Mouse (Mus musculus) A20 (cell line): ENCODE measurements around the gene 1810010H24Rik.
"Not testable (repeated sequence)": the region's sequence is repeated elsewhere in the genome, so short reads cannot be mapped to it uniquely, and the experiment has no call there.

ENCODE experiments used
- DNase-seq: peaks from one replicate; pipeline ENCODE4 v3.0.0-alpha.2; 2011; ENCODE audit warnings: low read depth, low spot score

The 1810010H24Rik gene

DNA sequence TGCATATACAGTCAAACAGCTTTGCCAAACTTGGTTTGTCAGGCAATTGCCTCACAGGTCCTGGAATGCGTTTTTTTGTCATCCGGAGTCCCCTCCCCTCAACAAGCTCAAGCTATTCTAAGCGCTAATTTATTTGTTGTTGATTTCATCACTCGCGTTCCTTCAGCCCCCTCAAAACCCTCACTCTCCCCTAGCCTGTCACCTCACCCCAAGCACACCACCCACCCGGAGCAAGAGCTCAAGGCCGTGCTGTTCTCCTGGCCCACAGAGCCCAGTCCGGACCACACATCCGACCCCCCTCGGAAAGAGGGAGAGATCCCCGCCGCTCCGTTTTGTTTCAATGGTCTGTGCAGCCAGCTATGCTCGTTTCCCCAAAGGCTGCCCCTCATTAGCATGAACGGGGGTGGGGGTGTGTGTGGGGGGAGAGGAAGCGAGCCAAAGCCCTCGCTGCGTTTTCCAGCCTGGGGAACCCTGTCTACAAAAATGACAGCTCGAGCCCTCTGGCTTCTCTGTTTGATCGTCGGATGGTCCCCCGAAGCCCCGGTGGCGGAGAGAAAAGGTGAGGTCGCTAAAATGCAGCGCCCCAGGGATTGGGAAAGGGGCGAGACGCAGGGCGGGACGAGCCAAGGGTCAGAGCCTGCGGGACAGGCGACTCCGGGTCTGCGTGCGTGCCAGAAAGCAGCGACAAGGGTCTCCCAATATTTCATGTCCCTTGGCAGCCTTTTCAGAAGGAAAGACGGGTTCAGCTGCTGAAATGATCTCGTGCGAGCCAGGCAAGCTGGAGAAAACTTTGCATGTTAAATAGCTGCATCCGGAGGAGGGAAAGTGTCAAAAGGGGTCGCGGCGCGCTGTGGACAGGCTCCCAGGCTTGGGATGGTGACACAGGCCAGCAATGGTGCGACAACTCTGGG lies at the start of gene 1810010H24Rik:
TSS of gene 1810010H24Rik (plus strand) at position 271 of the 911 bp plus-strand sequence.
- peak; percentile 83 for DNase-seq

- no peak for DNase-seq
These were observed 49.3 kb upstream of the 1810010H24Rik start for GRCm38 (mm10) chr11:106976194-106976593.

DNA sequence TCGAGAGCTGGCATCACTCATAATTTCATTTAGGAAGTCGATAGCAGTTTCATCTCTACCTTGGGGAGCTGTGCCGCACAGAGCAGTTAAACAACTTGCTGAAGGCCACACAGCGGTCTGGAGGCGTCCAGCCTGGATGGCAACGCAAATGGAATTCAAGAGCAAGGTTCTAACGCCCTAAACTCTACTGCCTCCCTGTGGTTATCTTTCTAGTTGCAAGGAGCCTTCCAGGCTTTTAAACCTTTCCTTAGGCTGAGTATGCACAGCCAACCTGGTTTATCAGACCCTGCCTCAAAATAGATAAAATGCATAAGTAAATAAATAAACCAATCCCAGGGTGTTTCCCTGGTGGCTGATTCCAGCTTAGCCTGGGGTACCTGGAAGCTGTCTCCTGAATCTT lies 45.0 kb upstream of the 1810010H24Rik start:
- peak; percentile 58 for DNase-seq

GRCm38 (mm10) chr11:106981787-106982186 lies 43.7 kb upstream of the 1810010H24Rik start:
- DNase-seq, result no peak

- DNase-seq, result no peak
These were observed 43.1 kb upstream of the 1810010H24Rik start for GRCm38 (mm10) chr11:106982351-106982750.

GRCm38 (mm10) chr11:106985979-106986604 lies 39.4 kb upstream of the 1810010H24Rik start:
- not testable (repeated sequence) for DNase-seq

GRCm38 (mm10) chr11:106987384-106987783 lies 38.1 kb upstream of the 1810010H24Rik start:
- DNase-seq, result no peak

DNA sequence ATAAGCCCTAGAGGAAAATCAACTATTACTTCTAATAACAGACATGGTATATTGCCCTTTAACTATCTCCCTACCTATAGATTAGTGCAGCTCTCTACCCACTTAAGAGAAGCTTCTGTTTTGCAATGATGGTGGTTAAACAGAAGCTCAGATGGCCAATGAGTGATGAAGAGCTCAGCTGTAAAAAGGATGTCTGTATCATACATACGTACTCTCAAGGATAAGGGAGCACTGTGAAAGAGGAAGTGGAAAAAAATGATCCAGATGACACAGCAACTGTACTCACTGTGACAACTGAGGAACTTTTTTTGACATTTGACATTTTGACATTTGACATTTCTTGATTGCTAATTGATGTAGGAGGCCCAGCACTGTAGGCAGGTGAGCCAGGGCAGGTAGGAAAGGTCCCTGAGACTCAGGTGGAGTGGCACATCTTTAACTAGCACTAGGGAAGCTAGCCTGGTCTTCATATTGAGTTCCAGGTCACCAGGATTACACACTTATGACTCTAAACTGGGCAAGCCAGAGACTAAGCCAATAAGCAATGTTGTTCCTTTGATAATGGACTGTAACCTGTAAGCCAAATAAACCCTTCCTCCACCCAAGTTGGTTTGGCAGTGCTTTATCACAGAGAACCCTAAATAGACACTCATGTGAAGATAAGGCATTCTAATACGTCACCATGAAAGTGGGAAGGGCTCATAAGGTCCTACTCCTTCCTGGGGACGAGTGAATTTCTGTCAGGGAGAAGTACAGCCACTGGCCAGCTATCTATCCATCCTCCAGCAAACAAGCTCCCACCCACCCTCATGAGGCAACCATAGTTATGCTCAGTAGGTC lies 31.0 kb upstream of the 1810010H24Rik start:
- no peak for DNase-seq

- not testable (repeated sequence) for DNase-seq
These were observed 29.0 kb upstream of the 1810010H24Rik start for GRCm38 (mm10) chr11:106996492-106996891.

- no peak for DNase-seq
These were observed 27.5 kb upstream of the 1810010H24Rik start for GRCm38 (mm10) chr11:106997976-106998375.

DNA sequence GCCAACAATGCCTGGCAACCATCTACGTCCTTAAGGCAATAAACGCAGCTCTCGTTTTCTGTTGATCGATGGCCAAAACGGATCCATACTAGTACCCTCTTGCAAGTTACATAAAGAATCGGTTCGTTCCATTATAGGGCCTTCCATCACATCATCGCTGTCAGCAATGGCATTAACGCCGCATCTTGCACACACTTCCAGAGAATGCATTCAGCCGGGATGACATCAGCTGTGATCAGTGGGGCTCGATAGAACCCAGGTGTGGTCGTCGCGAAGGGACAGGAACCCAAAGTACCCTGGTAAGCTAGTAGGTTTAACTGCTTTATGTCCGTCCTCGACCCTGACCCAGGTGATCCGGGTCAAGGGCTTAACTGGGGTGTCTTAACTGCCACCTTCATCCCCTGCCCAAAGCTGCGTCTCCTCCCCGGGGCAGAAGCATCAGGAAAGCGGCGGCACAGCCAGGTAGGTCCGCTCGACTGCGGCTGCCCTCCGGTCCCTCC lies 26.8 kb upstream of the 1810010H24Rik start:
- no peak for DNase-seq

GRCm38 (mm10) chr11:106999151-106999948 lies 26.1 kb upstream of the 1810010H24Rik start, which contains the start of gene Kpna2:
Gene Kpna2 (minus strand): TSS chr11:106999541.
- DNase-seq, result peak; percentile 97

DNA sequence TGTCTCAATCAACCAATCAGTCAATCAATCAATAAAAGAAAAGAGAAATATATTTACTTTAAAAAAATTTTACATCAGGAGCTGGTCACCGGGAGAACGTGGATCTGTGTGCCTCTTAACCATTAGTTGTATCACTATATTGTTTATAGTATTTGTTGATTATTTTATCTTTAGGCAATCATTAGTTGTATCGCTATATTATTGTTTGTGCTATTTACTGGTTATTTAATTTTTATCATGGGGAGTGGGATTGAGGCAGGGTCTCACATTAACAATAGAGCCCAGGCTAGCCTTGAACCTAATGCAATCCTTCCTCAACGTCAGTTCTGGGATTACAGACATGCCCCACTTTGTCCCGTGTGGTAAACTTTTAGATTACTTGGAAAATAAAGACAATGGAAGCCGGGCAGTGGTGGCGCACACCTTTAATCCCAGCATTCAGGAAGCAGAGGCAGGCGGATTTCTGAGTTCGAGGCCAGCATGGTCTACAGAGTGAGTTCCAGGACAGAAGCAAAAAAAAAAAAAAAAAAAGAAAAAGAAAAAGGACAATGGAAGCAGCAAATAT lies 25.4 kb upstream of the 1810010H24Rik start:
- no peak for DNase-seq

GRCm38 (mm10) chr11:107001760-107002675 lies 23.5 kb upstream of the 1810010H24Rik start:
- no peak for DNase-seq

DNA sequence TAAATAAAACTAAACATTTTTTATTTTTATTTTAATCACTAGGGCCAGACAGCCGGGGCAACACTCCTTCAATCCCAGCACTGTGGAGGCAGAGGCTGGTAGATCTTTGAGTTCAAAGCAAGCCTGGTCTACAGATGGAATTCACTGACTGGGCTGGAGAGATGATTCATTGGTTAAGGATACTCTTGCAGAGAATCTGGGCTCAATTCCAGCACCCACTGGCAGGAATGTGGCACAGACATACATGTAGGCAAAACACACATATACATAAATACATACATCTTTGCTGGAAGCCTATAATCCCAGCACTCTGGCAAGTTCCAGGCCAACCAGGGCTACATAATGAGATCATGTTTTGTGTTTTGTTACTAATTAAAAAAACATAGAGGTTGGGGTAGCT lies 19.9 kb upstream of the 1810010H24Rik start:
- no peak for DNase-seq

- DNase-seq, result no peak
These were observed 15.0 kb upstream of the 1810010H24Rik start for GRCm38 (mm10) chr11:107010447-107010846.

- no peak for DNase-seq
These were observed 14.3 kb upstream of the 1810010H24Rik start for GRCm38 (mm10) chr11:107011171-107011570.

DNA sequence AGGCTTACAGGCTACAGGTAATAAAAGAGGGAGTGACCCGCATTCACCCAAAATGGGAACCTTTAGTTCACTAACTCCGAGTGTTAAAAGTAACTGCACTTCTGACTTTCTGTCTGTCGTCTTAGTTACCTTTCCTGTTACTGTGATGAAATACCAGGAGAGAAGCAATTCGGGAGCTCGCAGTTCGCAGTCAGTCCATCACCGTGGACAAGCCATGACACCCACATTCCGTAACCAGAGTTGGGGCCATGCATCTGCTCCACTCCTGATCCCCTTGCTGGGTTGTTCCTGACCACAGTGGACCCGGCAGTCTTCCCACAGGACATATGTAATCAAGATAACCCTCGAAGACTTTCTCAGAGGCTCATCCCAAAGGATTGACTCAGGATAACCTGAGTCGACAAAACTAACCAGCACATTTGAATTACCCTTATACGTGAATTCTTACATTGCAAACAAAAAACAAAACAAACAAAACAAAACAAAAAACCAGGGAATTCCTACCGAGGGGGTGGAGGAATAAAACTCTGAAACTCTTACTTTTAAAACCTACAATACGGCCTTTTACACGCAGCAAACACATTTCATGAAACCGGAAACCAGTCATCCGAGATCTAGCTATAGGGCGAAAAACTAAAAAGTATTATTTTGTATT lies 13.7 kb upstream of the 1810010H24Rik start:
- DNase-seq, result no peak
